Mouse (Mus musculus) layer of hippocampus, adult 2 months (tissue): ENCODE data around the gene Trex1. TPM values are rescaled to one million over a fixed set of nuclear protein-coding genes. Genes with fewer than 3 reads are reported as not detected.
A peak's percentile ranks its signal among the peaks of the same experiment; 100 is the strongest.

ENCODE experiments used
- DNase-seq, 2 experiments: peaks; one replicate each; pipeline ENCODE4 v3.0.0; 2022; ENCODE audit warnings: low spot score in 2 of 2
- H3K27ac ChIP-seq: fragments of 200-600 bp; 2 replicates; pipeline ENCODE4 v1.8.1; 2022
- H3K4me3 ChIP-seq: fragments of 200-600 bp; 2 replicates; pipeline ENCODE4 v1.8.1; 2022; ENCODE audit warnings: mild to moderate bottlenecking
- CTCF ChIP-seq: fragments of 200-600 bp; conservative IDR thresholded peaks from 2 replicates; pipeline ENCODE4 v1.8.1; 2022; ENCODE audit warnings: antibody characterized with exemption, mild to moderate bottlenecking, moderate library complexity
- total RNA-seq, 2 experiments: library from RNA; stranded (reverse); gene quantifications; 2 replicates each; pipeline ENCODE4 v1.2.3; 2021

The Trex1 gene
- total RNA-seq, 2 experiments from 2014 or later, result 12.9 to 15.4 TPM

- no peak for DNase-seq
- H3K4me3 ChIP-seq, result peak overlapping the region; percentile 71
- TF ChIP-seq CTCF, result no peak
- H3K27ac ChIP-seq, result peak overlapping the region; percentile 73
Measured at GRCm38 (mm10) chr9:109038901-109039364, 20.6 kb downstream of the Trex1 start.

GRCm38 (mm10) chr9:109038086-109038895, 21.2 kb downstream of the Trex1 start, which contains the start of gene Shisa5:
Shisa5 (plus strand) TSS chr9:109038565.
- Histone ChIP-seq H3K4me3 (peak within 1 kb of the TSS; percentile 71), H3K27ac (peak within 1 kb of the TSS; percentile 73)
- no peak for DNase-seq
- no peak for TF ChIP-seq CTCF

GRCm38 (mm10) chr9:109032435-109032834, 27.1 kb downstream of the Trex1 start:
- Histone ChIP-seq H3K27ac (no peak overlapping the region), H3K4me3 (no peak overlapping the region)
- TF ChIP-seq CTCF, result no peak
- DNase-seq, result no peak

- H3K4me3 ChIP-seq, result no peak overlapping the region
- H3K27ac ChIP-seq, result no peak overlapping the region
- DNase-seq, result no peak
- no peak for TF ChIP-seq CTCF
Measured at GRCm38 (mm10) chr9:109031686-109032085, 27.8 kb downstream of the Trex1 start.

GRCm38 (mm10) chr9:109031001-109031400, 28.5 kb downstream of the Trex1 start:
- Histone ChIP-seq H3K4me3 (no peak overlapping the region), H3K27ac (no peak overlapping the region)
- no peak for DNase-seq
- no peak for TF ChIP-seq CTCF

GRCm38 (mm10) chr9:109030312-109030711, 29.2 kb downstream of the Trex1 start:
- no peak overlapping the region for H3K27ac ChIP-seq
- no peak for DNase-seq
- no peak for TF ChIP-seq CTCF
- H3K4me3 ChIP-seq, result no peak overlapping the region

- DNase-seq, result no peak
- Histone ChIP-seq H3K4me3 (no peak overlapping the region), H3K27ac (no peak overlapping the region)
- no peak for TF ChIP-seq CTCF
Measured at GRCm38 (mm10) chr9:109028919-109029318, 30.6 kb downstream of the Trex1 start.

- no peak for TF ChIP-seq CTCF
- H3K4me3 ChIP-seq, result no peak overlapping the region
- H3K27ac ChIP-seq, result no peak overlapping the region
- DNase-seq, result no peak
Measured at GRCm38 (mm10) chr9:109028421-109028820, 31.1 kb downstream of the Trex1 start.

- no peak for DNase-seq
- Histone ChIP-seq H3K27ac (no peak overlapping the region), H3K4me3 (no peak overlapping the region)
- TF ChIP-seq CTCF, result no peak
Measured at GRCm38 (mm10) chr9:109027521-109027920, 32.0 kb downstream of the Trex1 start.

GRCm38 (mm10) chr9:109022866-109023685, 36.5 kb downstream of the Trex1 start:
- no peak for TF ChIP-seq CTCF
- DNase-seq, result peak in 1 of 2 experiments; percentile 60
- Histone ChIP-seq H3K4me3 (no peak overlapping the region), H3K27ac (peak overlapping the region; percentile 78)

GRCm38 (mm10) chr9:109021428-109021827, 38.1 kb downstream of the Trex1 start:
- no peak for DNase-seq
- Histone ChIP-seq H3K27ac (0 out of 2 replicates have a peak overlapping the region, but pooled peaks have one; percentile 78), H3K4me3 (no peak overlapping the region)
- TF ChIP-seq CTCF, result no peak

GRCm38 (mm10) chr9:109016973-109017604, 42.4 kb downstream of the Trex1 start:
- DNase-seq, result no peak
- no peak overlapping the region for H3K27ac ChIP-seq
- H3K4me3 ChIP-seq, result no peak overlapping the region
- TF ChIP-seq CTCF, result no peak

GRCm38 (mm10) chr9:109015397-109015796, 44.1 kb downstream of the Trex1 start:
- no peak for TF ChIP-seq CTCF
- DNase-seq, result no peak
- Histone ChIP-seq H3K4me3 (no peak overlapping the region), H3K27ac (no peak overlapping the region)
